Mouse (Mus musculus): ENCODE results near the gene Ptprk. TPM values are rescaled to one million over a fixed set of nuclear protein-coding genes. Genes with fewer than 3 reads are reported as not detected.

Ptprk gene
- polyA plus RNA-seq, 2 experiments = 21.4 to 25.2 TPM

DNA sequence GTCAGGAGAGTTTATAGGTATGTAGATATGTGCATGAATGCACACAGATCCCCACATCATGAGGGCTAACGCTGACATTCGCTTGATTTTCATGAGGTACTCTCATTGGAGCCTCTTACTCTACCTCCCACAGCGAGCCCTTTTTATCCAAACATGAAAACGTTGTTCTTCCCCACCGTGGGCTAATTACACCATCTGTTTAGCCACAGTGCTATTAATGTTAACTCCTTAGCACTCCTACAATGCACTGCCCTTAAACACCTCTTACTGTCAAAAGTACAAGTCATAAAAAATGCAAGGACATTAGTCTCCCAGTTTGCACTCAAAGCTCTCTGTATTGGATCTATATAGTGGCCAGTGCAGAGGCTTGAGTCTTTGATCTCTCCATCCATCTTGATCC lies 70.7 kb downstream of the Ptprk start:
- H3K9ac ChIP-seq (ENCODE audit: low read depth, low read length, severe bottlenecking) = no peak overlapping the region

DNA sequence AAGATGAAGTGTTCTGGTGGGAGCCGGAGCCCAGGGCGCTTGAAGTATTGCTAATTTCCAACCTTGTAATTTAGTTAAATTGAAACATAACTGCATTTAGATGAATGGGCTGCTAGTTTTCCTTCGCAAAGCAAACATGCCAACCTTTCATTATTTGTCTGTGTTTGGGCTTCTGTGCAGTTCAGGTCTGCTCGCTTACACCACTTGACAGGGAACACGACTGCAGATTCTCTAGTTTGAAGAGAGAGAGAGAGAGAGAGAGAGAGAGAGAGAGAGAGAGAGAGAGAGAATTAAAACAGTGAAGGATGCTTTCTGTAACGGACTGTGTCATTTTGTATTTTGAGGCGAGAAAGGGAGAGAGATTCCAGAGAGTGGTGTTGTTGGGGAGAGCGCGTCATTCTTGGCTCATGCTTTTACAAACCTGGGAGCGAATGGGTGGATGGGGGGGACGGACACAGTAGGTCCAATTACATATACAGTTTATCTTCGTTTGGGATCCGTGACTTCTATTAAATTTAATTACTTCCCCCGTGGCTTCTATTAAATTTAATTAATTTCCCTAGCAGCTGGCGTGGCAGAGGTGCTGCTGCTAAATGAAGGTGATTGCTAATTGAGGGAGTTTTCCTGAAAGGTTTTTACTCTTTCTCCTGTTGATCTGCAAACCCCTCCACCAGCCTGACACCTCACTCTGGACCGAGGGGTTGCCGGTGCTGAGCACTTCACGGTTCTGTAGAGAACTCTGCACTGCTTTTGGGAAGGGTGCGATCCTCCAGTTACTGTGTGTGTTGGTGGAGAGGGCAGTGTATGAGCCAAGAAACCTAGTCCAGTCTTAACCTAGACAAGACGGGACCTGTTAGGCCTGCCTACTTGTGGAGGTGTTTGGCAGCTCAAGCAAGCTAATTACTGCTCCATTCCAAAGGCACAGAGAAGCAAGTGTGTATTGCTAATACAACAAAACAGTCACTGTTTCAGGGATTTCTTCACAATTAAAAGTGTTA lies 81.4 kb downstream of the Ptprk start:
- TF ChIP-seq POLR2A (IDR thresholded peaks at IDR 0.05; ENCODE audit: borderline replicate concordance, extremely low read depth, insufficient read depth, insufficient read length) = no peak
- peak; percentile 48 for DNase-seq (ENCODE audit: low spot score)
- WGBS = 21% methylated on average over 20 of the region's 20 CpGs
- Histone ChIP-seq H3K27ac (replicated peaks; ENCODE audit: low read depth, low read length) (no peak overlapping the region), H3K36me3 (ENCODE audit: control insufficient read depth, insufficient read depth, low read length) (no peaks in the 10 kb centered on the region), H3K27me3 (ENCODE audit: control insufficient read depth, insufficient read depth, low read length) (no peaks in the 10 kb centered on the region), H3K4me2 (replicated peaks; ENCODE audit: low read depth, low read length, severe bottlenecking) (peak overlapping the region; percentile 37), H3K4me1 (ENCODE audit: control insufficient read depth, insufficient read depth, low read length) (0 out of 2 replicates have a peak, but pooled peaks cover 10% of the 10 kb centered on the region), H3K9me3 (ENCODE audit: control insufficient read depth, low read length) (no peaks in the 10 kb centered on the region), H3K9ac (ENCODE audit: low read depth, low read length, severe bottlenecking) (no peak overlapping the region), H3K4me3 (replicated peaks; ENCODE audit: low read length) (peak overlapping the region; percentile 19; the same call in 1 of the 2 replicates)
- peak; percentile 80 for ATAC-seq (ENCODE audit: low FRiP score, low read depth)

More for the DNA sequence above, 70.7 kb downstream of the Ptprk start:
- Histone ChIP-seq H3K27ac (replicated peaks; ENCODE audit: low read depth, low read length) (no peak overlapping the region), H3K4me2 (replicated peaks; ENCODE audit: low read depth, low read length, severe bottlenecking) (no peak overlapping the region), H3K4me3 (replicated peaks; ENCODE audit: low read length) (no peak overlapping the region), H3K4me1 (ENCODE audit: control insufficient read depth, insufficient read depth, low read length) (no peaks in the 10 kb centered on the region), H3K27me3 (ENCODE audit: control insufficient read depth, insufficient read depth, low read length) (no peaks in the 10 kb centered on the region), H3K36me3 (ENCODE audit: control insufficient read depth, insufficient read depth, low read length) (no peaks in the 10 kb centered on the region), H3K9me3 (ENCODE audit: control insufficient read depth, low read length) (no peaks in the 10 kb centered on the region)
- no peak for TF ChIP-seq POLR2A (IDR thresholded peaks at IDR 0.05; ENCODE audit: borderline replicate concordance, extremely low read depth, insufficient read depth, insufficient read length)
- 19% methylated on average over 5 of the region's 5 CpGs for WGBS
- ATAC-seq (ENCODE audit: low FRiP score, low read depth) (no peak), DNase-seq (ENCODE audit: low spot score) (no peak)

DNA sequence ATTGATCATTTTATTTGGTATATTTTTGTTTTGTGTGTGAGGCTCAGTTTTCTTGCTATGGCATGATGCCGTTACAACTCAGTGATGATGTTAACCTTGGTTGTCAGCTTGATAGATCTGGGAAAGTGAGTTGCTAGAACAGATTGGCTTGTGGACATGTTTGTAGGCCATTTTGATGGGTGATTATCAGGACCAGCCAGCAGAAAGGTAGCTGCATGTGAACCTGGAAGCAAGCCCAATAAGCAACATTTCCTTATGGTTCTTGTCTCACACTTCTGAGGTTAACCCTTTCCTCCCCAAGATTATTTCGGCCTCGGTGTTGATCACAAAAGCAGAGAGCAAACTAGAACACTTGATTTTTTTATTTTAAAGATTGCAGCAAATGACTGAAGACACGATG lies 85.1 kb downstream of the Ptprk start:
- DNase-seq (ENCODE audit: low spot score) (no peak), ATAC-seq (ENCODE audit: low FRiP score, low read depth) (no peak)
- no peaks in the 10 kb centered on the region for H3K9me3 ChIP-seq (ENCODE audit: control insufficient read depth, low read length)
- no peak overlapping the region for H3K27ac ChIP-seq (replicated peaks; ENCODE audit: low read depth, low read length)
- no peak overlapping the region for H3K9ac ChIP-seq (ENCODE audit: low read depth, low read length, severe bottlenecking)
- peaks cover 19% of the 10 kb centered on the region for H3K4me1 ChIP-seq (ENCODE audit: control insufficient read depth, insufficient read depth, low read length)
- no peak overlapping the region for H3K4me2 ChIP-seq (replicated peaks; ENCODE audit: low read depth, low read length, severe bottlenecking)
- 81% methylated on average over 4 of the region's 4 CpGs for WGBS
- H3K27me3 ChIP-seq (ENCODE audit: control insufficient read depth, insufficient read depth, low read length) = no peaks in the 10 kb centered on the region
- H3K36me3 ChIP-seq (ENCODE audit: control insufficient read depth, insufficient read depth, low read length) = no peaks in the 10 kb centered on the region
- no peak for TF ChIP-seq POLR2A (IDR thresholded peaks at IDR 0.05; ENCODE audit: borderline replicate concordance, extremely low read depth, insufficient read depth, insufficient read length)
- no peak overlapping the region for H3K4me3 ChIP-seq (replicated peaks; ENCODE audit: low read length)

DNA sequence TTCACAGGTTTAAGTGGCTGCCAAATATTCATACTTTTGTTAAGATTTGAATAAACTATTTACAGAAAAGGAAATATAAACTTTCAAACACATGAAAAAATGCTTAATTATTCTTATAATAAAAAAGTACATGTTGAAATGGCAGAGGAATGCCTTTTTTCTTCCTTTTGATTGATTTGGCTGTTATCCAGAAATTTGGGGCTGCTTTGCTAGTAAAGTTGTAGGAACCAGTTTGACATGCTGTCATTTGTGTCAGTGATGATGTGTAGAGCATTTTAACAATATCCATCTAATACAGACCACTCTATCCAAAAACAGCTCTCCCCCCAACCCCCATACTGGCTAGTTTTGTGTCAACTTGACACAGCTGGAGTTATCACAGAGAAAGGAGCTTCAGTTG lies 86.7 kb downstream of the Ptprk start:
- no peaks in the 10 kb centered on the region for H3K9me3 ChIP-seq (ENCODE audit: control insufficient read depth, low read length)
- no peak overlapping the region for H3K27ac ChIP-seq (replicated peaks; ENCODE audit: low read depth, low read length)
- H3K4me3 ChIP-seq (replicated peaks; ENCODE audit: low read length) = no peak overlapping the region
- H3K36me3 ChIP-seq (ENCODE audit: control insufficient read depth, insufficient read depth, low read length) = no peaks in the 10 kb centered on the region
- no peak overlapping the region for H3K4me2 ChIP-seq (replicated peaks; ENCODE audit: low read depth, low read length, severe bottlenecking)
- no peak overlapping the region for H3K9ac ChIP-seq (ENCODE audit: low read depth, low read length, severe bottlenecking)
- no peak for TF ChIP-seq POLR2A (IDR thresholded peaks at IDR 0.05; ENCODE audit: borderline replicate concordance, extremely low read depth, insufficient read depth, insufficient read length)
- peaks cover 14% of the 10 kb centered on the region for H3K4me1 ChIP-seq (ENCODE audit: control insufficient read depth, insufficient read depth, low read length)
- DNase-seq (ENCODE audit: low spot score) (no peak), ATAC-seq (ENCODE audit: low FRiP score, low read depth) (no peak)
- no peaks in the 10 kb centered on the region for H3K27me3 ChIP-seq (ENCODE audit: control insufficient read depth, insufficient read depth, low read length)

DNA sequence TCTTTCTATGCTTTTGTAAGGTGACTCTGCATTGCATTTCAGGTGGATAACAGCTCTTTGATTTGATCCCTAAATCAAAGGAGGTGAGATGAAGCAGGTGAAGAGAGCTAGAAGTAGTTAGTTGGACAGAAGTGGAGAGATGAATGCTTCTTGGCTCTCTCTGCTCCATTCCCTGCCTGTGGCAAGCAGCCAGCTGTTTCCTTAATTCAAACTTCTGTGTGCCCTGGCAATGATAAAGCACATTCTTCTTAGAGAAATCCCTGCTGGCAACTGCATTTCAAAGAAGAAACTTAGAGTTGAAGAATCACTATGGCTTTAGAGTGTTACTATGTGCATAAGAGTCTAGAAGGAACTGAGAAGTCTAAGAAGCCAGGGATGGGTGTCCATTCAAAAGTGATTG lies 89.6 kb downstream of the Ptprk start:
- no peak overlapping the region for H3K9ac ChIP-seq (ENCODE audit: low read depth, low read length, severe bottlenecking)
- ATAC-seq (ENCODE audit: low FRiP score, low read depth) = no peak
- no peak overlapping the region for H3K4me2 ChIP-seq (replicated peaks; ENCODE audit: low read depth, low read length, severe bottlenecking)
- no peaks in the 10 kb centered on the region for H3K36me3 ChIP-seq (ENCODE audit: control insufficient read depth, insufficient read depth, low read length)
- no peaks in the 10 kb centered on the region for H3K27me3 ChIP-seq (ENCODE audit: control insufficient read depth, insufficient read depth, low read length)
- H3K9me3 ChIP-seq (ENCODE audit: control insufficient read depth, low read length) = no peaks in the 10 kb centered on the region
- peaks cover 19% of the 10 kb centered on the region for H3K4me1 ChIP-seq (ENCODE audit: control insufficient read depth, insufficient read depth, low read length)
- no peak for TF ChIP-seq POLR2A (IDR thresholded peaks at IDR 0.05; ENCODE audit: borderline replicate concordance, extremely low read depth, insufficient read depth, insufficient read length)
- no peak overlapping the region for H3K4me3 ChIP-seq (replicated peaks; ENCODE audit: low read length)
- H3K27ac ChIP-seq (replicated peaks; ENCODE audit: low read depth, low read length) = no peak overlapping the region
- peak; percentile 30 for DNase-seq (ENCODE audit: low spot score)
